Mouse (Mus musculus): ENCODE results near the gene Sytl3. TPM values are rescaled to one million over a fixed set of nuclear protein-coding genes. Genes with fewer than 3 reads are reported as not detected.
A peak's percentile ranks its signal among the peaks of the same experiment; 100 is the strongest.

Sytl3 gene
- polyA plus RNA-seq, 1 experiment from 2014 or later, result 1.1 TPM

GRCm38 (mm10) chr17:6772490-6772773 is 113.5 kb downstream of the Sytl3 start:
- ATAC-seq (ENCODE audit: low read depth), result no peak
- Histone ChIP-seq H3K27ac (replicated peaks) (no peak overlapping the region), H3K9me3 (no peaks in the 10 kb centered on the region), H3K9ac (no peak overlapping the region), H3K4me2 (no peak overlapping the region), H3K4me1 (replicated peaks) (peaks cover 43% of the 10 kb centered on the region), H3K27me3 (no peaks in the 10 kb centered on the region), H3K4me3 (no peak overlapping the region), H3K36me3 (no peaks in the 10 kb centered on the region)
- 83% methylated on average over 5 of the region's 5 CpGs for WGBS

- no peak for ATAC-seq (ENCODE audit: low read depth)
- Histone ChIP-seq H3K9ac (no peak overlapping the region), H3K27me3 (no peaks in the 10 kb centered on the region), H3K4me3 (no peak overlapping the region), H3K4me1 (replicated peaks) (peaks cover 46% of the 10 kb centered on the region), H3K9me3 (no peaks in the 10 kb centered on the region), H3K4me2 (no peak overlapping the region), H3K27ac (replicated peaks) (no peak overlapping the region), H3K36me3 (no peaks in the 10 kb centered on the region)
- WGBS, result 84% methylated on average over 14 of the region's 14 CpGs
Measured at GRCm38 (mm10) chr17:6773249-6773966, 114.5 kb downstream of the Sytl3 start.

GRCm38 (mm10) chr17:6775221-6775620 is 116.3 kb downstream of the Sytl3 start:
- no peak for ATAC-seq (ENCODE audit: low read depth)
- Histone ChIP-seq H3K4me1 (replicated peaks) (peaks cover 48% of the 10 kb centered on the region), H3K4me3 (no peak overlapping the region), H3K36me3 (no peaks in the 10 kb centered on the region), H3K27me3 (peaks cover 8% of the 10 kb centered on the region; the same call in 1 of the 2 replicates), H3K9ac (no peak overlapping the region), H3K4me2 (no peak overlapping the region), H3K27ac (replicated peaks) (no peak overlapping the region), H3K9me3 (no peaks in the 10 kb centered on the region)
- 59% methylated on average over 9 of the region's 9 CpGs for WGBS

GRCm38 (mm10) chr17:6775671-6776070 is 116.8 kb downstream of the Sytl3 start:
- Histone ChIP-seq H3K4me3 (no peak overlapping the region), H3K4me1 (replicated peaks) (peaks cover 51% of the 10 kb centered on the region), H3K27ac (replicated peaks) (no peak overlapping the region), H3K4me2 (no peak overlapping the region), H3K36me3 (no peaks in the 10 kb centered on the region), H3K27me3 (peaks cover 10% of the 10 kb centered on the region; the same call in 1 of the 2 replicates), H3K9ac (no peak overlapping the region), H3K9me3 (no peaks in the 10 kb centered on the region)
- 76% methylated on average over 4 of the region's 4 CpGs for WGBS
- ATAC-seq (ENCODE audit: low read depth), result no peak

- ATAC-seq (ENCODE audit: low read depth), result no peak
- no peak overlapping the region for H3K4me2 ChIP-seq
- peaks cover 11% of the 10 kb centered on the region; the same call in 1 of the 2 replicates for H3K27me3 ChIP-seq
- H3K4me3 ChIP-seq, result no peak overlapping the region
- H3K4me1 ChIP-seq (replicated peaks), result peaks cover 55% of the 10 kb centered on the region
- H3K9ac ChIP-seq, result no peak overlapping the region
- no peaks in the 10 kb centered on the region for H3K9me3 ChIP-seq
- no peaks in the 10 kb centered on the region for H3K36me3 ChIP-seq
- H3K27ac ChIP-seq (replicated peaks), result no peak overlapping the region
- WGBS, result 34% methylated on average over 6 of the region's 6 CpGs
Measured at GRCm38 (mm10) chr17:6776123-6776522, 117.2 kb downstream of the Sytl3 start.

GRCm38 (mm10) chr17:6776576-6776975 is 117.7 kb downstream of the Sytl3 start:
- WGBS, result 32% methylated on average over 5 of the region's 5 CpGs
- no peak overlapping the region for H3K4me2 ChIP-seq
- no peak overlapping the region for H3K27ac ChIP-seq (replicated peaks)
- H3K9me3 ChIP-seq, result no peaks in the 10 kb centered on the region
- H3K4me1 ChIP-seq (replicated peaks), result peaks cover 59% of the 10 kb centered on the region
- H3K27me3 ChIP-seq, result peaks cover 14% of the 10 kb centered on the region; the same call in 1 of the 2 replicates
- no peak overlapping the region for H3K4me3 ChIP-seq
- H3K9ac ChIP-seq, result no peak overlapping the region
- ATAC-seq (ENCODE audit: low read depth), result no peak
- H3K36me3 ChIP-seq, result no peaks in the 10 kb centered on the region

- Histone ChIP-seq H3K9ac (no peak overlapping the region), H3K4me3 (no peak overlapping the region), H3K9me3 (no peaks in the 10 kb centered on the region), H3K27me3 (peaks cover 18% of the 10 kb centered on the region), H3K4me2 (no peak overlapping the region), H3K4me1 (replicated peaks) (peaks cover 63% of the 10 kb centered on the region), H3K36me3 (no peaks in the 10 kb centered on the region), H3K27ac (replicated peaks) (no peak overlapping the region)
- 61% methylated on average over 6 of the region's 6 CpGs for WGBS
- no peak for ATAC-seq (ENCODE audit: low read depth)
Measured at GRCm38 (mm10) chr17:6777061-6777460, 118.2 kb downstream of the Sytl3 start.

- peaks cover 22% of the 10 kb centered on the region for H3K27me3 ChIP-seq
- no peaks in the 10 kb centered on the region for H3K36me3 ChIP-seq
- no peak overlapping the region for H3K4me3 ChIP-seq
- no peak overlapping the region for H3K9ac ChIP-seq
- WGBS, result 69% methylated on average over 12 of the region's 12 CpGs
- no peaks in the 10 kb centered on the region for H3K9me3 ChIP-seq
- ATAC-seq (ENCODE audit: low read depth), result no peak
- peaks cover 67% of the 10 kb centered on the region for H3K4me1 ChIP-seq (replicated peaks)
- H3K4me2 ChIP-seq, result peak overlapping the region; percentile 95
- no peak overlapping the region for H3K27ac ChIP-seq (replicated peaks)
Measured at GRCm38 (mm10) chr17:6777629-6778331, 118.9 kb downstream of the Sytl3 start.

- no peak for ATAC-seq (ENCODE audit: low read depth)
- H3K27me3 ChIP-seq, result peaks cover 22% of the 10 kb centered on the region
- peak overlapping the region; percentile 63; the same call in 1 of the 2 replicates for H3K27ac ChIP-seq (replicated peaks)
- peak overlapping the region; percentile 41 for H3K4me3 ChIP-seq
- H3K36me3 ChIP-seq, result no peaks in the 10 kb centered on the region
- H3K9ac ChIP-seq, result peak overlapping the region; percentile 62; the same call in 1 of the 2 replicates
- H3K9me3 ChIP-seq, result no peaks in the 10 kb centered on the region
- peak overlapping the region; percentile 95 for H3K4me2 ChIP-seq
- WGBS, result 2% methylated on average over 9 of the region's 9 CpGs
- H3K4me1 ChIP-seq (replicated peaks), result peaks cover 67% of the 10 kb centered on the region
Measured at GRCm38 (mm10) chr17:6778332-6778683, 119.4 kb downstream of the Sytl3 start.

- H3K27ac ChIP-seq (replicated peaks), result peak overlapping the region; percentile 63
- peaks cover 28% of the 10 kb centered on the region for H3K27me3 ChIP-seq
- WGBS, result 2% methylated on average over 23 of the region's 23 CpGs
- peak overlapping the region; percentile 95 for H3K4me2 ChIP-seq
- no peaks in the 10 kb centered on the region for H3K36me3 ChIP-seq
- ATAC-seq (ENCODE audit: low read depth), result peak; percentile 57
- H3K9ac ChIP-seq, result peak overlapping the region; percentile 62
- peak overlapping the region; percentile 41 for H3K4me3 ChIP-seq
- H3K4me1 ChIP-seq (replicated peaks), result peaks cover 67% of the 10 kb centered on the region
- no peaks in the 10 kb centered on the region for H3K9me3 ChIP-seq
Measured at GRCm38 (mm10) chr17:6778771-6779509, 120.0 kb downstream of the Sytl3 start.

GRCm38 (mm10) chr17:6779632-6780031 is 120.7 kb downstream of the Sytl3 start:
- peak overlapping the region; percentile 95 for H3K4me2 ChIP-seq
- H3K4me1 ChIP-seq (replicated peaks), result peaks cover 67% of the 10 kb centered on the region
- ATAC-seq (ENCODE audit: low read depth), result no peak
- no peaks in the 10 kb centered on the region for H3K36me3 ChIP-seq
- H3K27me3 ChIP-seq, result peaks cover 31% of the 10 kb centered on the region
- H3K9ac ChIP-seq, result peak overlapping the region; percentile 62; the same call in 1 of the 2 replicates
- WGBS, result 26% methylated on average over 7 of the region's 7 CpGs
- 0 out of 2 replicates have a peak overlapping the region, but pooled peaks have one; percentile 23 for H3K27ac ChIP-seq (replicated peaks)
- H3K4me3 ChIP-seq, result peak overlapping the region; percentile 41
- H3K9me3 ChIP-seq, result no peaks in the 10 kb centered on the region

- Histone ChIP-seq H3K4me1 (replicated peaks) (peaks cover 62% of the 10 kb centered on the region), H3K4me2 (peak overlapping the region; percentile 95)
- WGBS, result 71% methylated on average over 4 of the region's 4 CpGs
Measured at GRCm38 (mm10) chr17:6780521-6781115, 121.7 kb downstream of the Sytl3 start.

More at GRCm38 (mm10) chr17:6780521-6781115, 121.7 kb downstream of the Sytl3 start:
- no peak for ATAC-seq (ENCODE audit: low read depth)
- H3K27me3 ChIP-seq, result peaks cover 34% of the 10 kb centered on the region
- H3K9me3 ChIP-seq, result no peaks in the 10 kb centered on the region
- no peaks in the 10 kb centered on the region for H3K36me3 ChIP-seq
- no peak overlapping the region for H3K27ac ChIP-seq (replicated peaks)
- peak overlapping the region; percentile 78 for H3K4me3 ChIP-seq
- H3K9ac ChIP-seq, result 0 out of 2 replicates have a peak overlapping the region, but pooled peaks have one; percentile 31

Measured in neural tube, embryonic 13.5 days (tissue).